ENCODE assay signal across 8 mouse cellular contexts in genomic region chr10:13473287-13473832, GRCm38 (mm10). TPM values are rescaled to one million over a fixed set of nuclear protein-coding genes. Genes with fewer than 3 reads are reported as not detected.
DNase-seq lines count a peak whose midpoint lies in the region; ATAC-seq and TF ChIP-seq lines count a peak whose summit lies in the region.

No protein-coding gene starts in this region.

- 11% methylated on average over 17 of the region's 17 CpGs for WGBS in lung, embryonic 16.5 days
- 11% methylated on average over 17 of the region's 17 CpGs for WGBS in embryonic facial prominence, embryonic 13.5 days
- WGBS in intestine, postnatal 0 days, result 15% methylated on average over 17 of the region's 17 CpGs
- WGBS in neural tube, embryonic 15.5 days, result 15% methylated on average over 17 of the region's 17 CpGs

- H3K9ac ChIP-seq in lung, embryonic 16.5 days (ENCODE audit: low read length), result peak overlapping the region; percentile 70
- peak overlapping the region; percentile 79 for H3K9ac ChIP-seq in embryonic facial prominence, embryonic 13.5 days
- H3K9ac ChIP-seq in intestine, postnatal 0 days (ENCODE audit: low read depth, low read length), result peak overlapping the region; percentile 81
- H3K9ac ChIP-seq in neural tube, embryonic 15.5 days (replicated peaks), result peak overlapping the region; percentile 66

- no peaks in the 10 kb centered on the region for H3K36me3 ChIP-seq in lung, embryonic 16.5 days (ENCODE audit: control insufficient read depth, insufficient read depth, low read length)
- no peaks in the 10 kb centered on the region for H3K36me3 ChIP-seq in embryonic facial prominence, embryonic 13.5 days
- no peaks in the 10 kb centered on the region for H3K36me3 ChIP-seq in intestine, postnatal 0 days (ENCODE audit: control insufficient read depth, insufficient read depth)
- H3K36me3 ChIP-seq in neural tube, embryonic 15.5 days, result no peaks in the 10 kb centered on the region

- H3K27ac ChIP-seq in lung, embryonic 16.5 days (ENCODE audit: low read length), result no peak overlapping the region
- H3K27ac ChIP-seq in embryonic facial prominence, embryonic 13.5 days, result no peak overlapping the region
- peak overlapping the region; percentile 88; the same call in 1 of the 2 replicates for H3K27ac ChIP-seq in intestine, postnatal 0 days (ENCODE audit: low read depth, low read length)
- H3K27ac ChIP-seq in neural tube, embryonic 15.5 days (replicated peaks), result no peak overlapping the region

- peak overlapping the region; percentile 65 for H3K4me3 ChIP-seq in lung, embryonic 16.5 days (ENCODE audit: low read length)
- peak overlapping the region; percentile 70 for H3K4me3 ChIP-seq in embryonic facial prominence, embryonic 13.5 days
- peak overlapping the region; percentile 63 for H3K4me3 ChIP-seq in intestine, postnatal 0 days (ENCODE audit: low read depth, low read length)
- H3K4me3 ChIP-seq in neural tube, embryonic 15.5 days (replicated peaks), result peak overlapping the region; percentile 71

- H3K27me3 ChIP-seq in lung, embryonic 16.5 days (ENCODE audit: control insufficient read depth, insufficient read depth, low read depth, low read length), result peaks cover 10% of the 10 kb centered on the region
- H3K27me3 ChIP-seq in embryonic facial prominence, embryonic 13.5 days, result peaks cover 51% of the 10 kb centered on the region
- no peaks in the 10 kb centered on the region for H3K27me3 ChIP-seq in intestine, postnatal 0 days (replicated peaks; ENCODE audit: control insufficient read depth, insufficient read depth, low read length)
- peaks cover 41% of the 10 kb centered on the region for H3K27me3 ChIP-seq in neural tube, embryonic 15.5 days (replicated peaks)

- H3K4me2 ChIP-seq in lung, embryonic 16.5 days (ENCODE audit: low read depth, low read length), result peak overlapping the region; percentile 93
- H3K4me2 ChIP-seq in embryonic facial prominence, embryonic 13.5 days, result peak overlapping the region; percentile 99
- peak overlapping the region; percentile 91 for H3K4me2 ChIP-seq in intestine, postnatal 0 days (replicated peaks; ENCODE audit: low read depth)
- H3K4me2 ChIP-seq in neural tube, embryonic 15.5 days, result peak overlapping the region; percentile 99

- TF ChIP-seq CTCF in intestine, postnatal 0 days (IDR thresholded peaks at IDR 0.05; ENCODE audit: low read depth), result no peak

- no peaks in the 10 kb centered on the region for H3K9me3 ChIP-seq in lung, embryonic 16.5 days (ENCODE audit: control insufficient read depth, low read length)
- H3K9me3 ChIP-seq in embryonic facial prominence, embryonic 13.5 days, result no peaks in the 10 kb centered on the region
- no peaks in the 10 kb centered on the region for H3K9me3 ChIP-seq in intestine, postnatal 0 days (ENCODE audit: control insufficient read depth)
- H3K9me3 ChIP-seq in neural tube, embryonic 15.5 days (replicated peaks), result no peaks in the 10 kb centered on the region

- peaks cover 9% of the 10 kb centered on the region for H3K4me1 ChIP-seq in lung, embryonic 16.5 days (replicated peaks; ENCODE audit: control insufficient read depth, insufficient read depth, low read length)
- H3K4me1 ChIP-seq in embryonic facial prominence, embryonic 13.5 days, result peaks cover 14% of the 10 kb centered on the region
- no peaks in the 10 kb centered on the region for H3K4me1 ChIP-seq in intestine, postnatal 0 days (replicated peaks; ENCODE audit: control insufficient read depth, insufficient read depth, low read length)
- peaks cover 15% of the 10 kb centered on the region for H3K4me1 ChIP-seq in neural tube, embryonic 15.5 days

- no peak for ATAC-seq in lung, embryonic 16.5 days (ENCODE audit: low read depth)
- ATAC-seq in embryonic facial prominence, embryonic 13.5 days (ENCODE audit: insufficient number of reproducible peaks, insufficient read depth, low FRiP score, low TSS enrichment, low read depth), result peak; percentile 8; the same call in 1 of the 2 replicates
- no peak for ATAC-seq in intestine, postnatal 0 days
- ATAC-seq in neural tube, embryonic 15.5 days (ENCODE audit: low FRiP score), result peak; percentile 1; the same call in 1 of the 2 replicates
- ATAC-seq in frontal cortex, adult (ENCODE audit: low TSS enrichment), result no peak

- no peak for DNase-seq in lung, postnatal 4 days
- no peak for DNase-seq in urinary bladder, postnatal 25 days (ENCODE audit: low spot score)
- DNase-seq in gastrocnemius, postnatal 10 days, result no peak

RNA-seq across cellular contexts. Expression of gene Phactr2, which starts 0.9 kb away (rescaled TPM):
- 19.7 and 22.3 TPM in 2 replicates for polyA plus RNA-seq in lung, embryonic 16.5 days (2015; fragmentation: Nextera tagmentation; extraction: Ambion mirVana)
- polyA plus RNA-seq in embryonic facial prominence, embryonic 13.5 days (2015; fragmentation: Nextera tagmentation; extraction: Ambion mirVana), result 22.9 and 24.9 TPM in 2 replicates
- 11.3 and 12.3 TPM in 2 replicates for polyA plus RNA-seq in intestine, postnatal 0 days (2015; fragmentation: Nextera tagmentation; extraction: Ambion mirVana)
- polyA plus RNA-seq in neural tube, embryonic 15.5 days (2015; fragmentation: Nextera tagmentation; extraction: Ambion mirVana), result 8.1 and 12.1 TPM in 2 replicates
- 10 to 100 TPM; 39.9 to 43.4 TPM for total RNA-seq in gastrocnemius, postnatal 10 days (2021)

RNA-seq across cellular contexts. Expression of gene Fuca2, which starts 26.0 kb away (rescaled TPM):
- 87.0 and 91.1 TPM in 2 replicates for polyA plus RNA-seq in lung, embryonic 16.5 days (2015; fragmentation: Nextera tagmentation; extraction: Ambion mirVana)
- 40.5 and 49.4 TPM in 2 replicates for polyA plus RNA-seq in embryonic facial prominence, embryonic 13.5 days (2015; fragmentation: Nextera tagmentation; extraction: Ambion mirVana)
- 1,219 and 1,230 TPM in 2 replicates for polyA plus RNA-seq in intestine, postnatal 0 days (2015; fragmentation: Nextera tagmentation; extraction: Ambion mirVana)
- 49.3 and 55.8 TPM in 2 replicates for polyA plus RNA-seq in neural tube, embryonic 15.5 days (2015; fragmentation: Nextera tagmentation; extraction: Ambion mirVana)
- 10 to 100 TPM; 15.2 to 15.7 TPM for total RNA-seq in gastrocnemius, postnatal 10 days (2021)

Comparison
In these comparisons a context has a peak if more than half of its experiments do, and no peak if none do; other contexts are left out.
1. ATAC-seq: peak in embryonic facial prominence, embryonic 13.5 days (single experiment) and neural tube, embryonic 15.5 days (single experiment); none in lung, embryonic 16.5 days (single experiment), intestine, postnatal 0 days (single experiment) and frontal cortex, adult (single experiment).
2. RNA of gene Fuca2, which starts 26.0 kb away (polyA plus RNA-seq): 1,219 to 1,230 TPM in intestine, postnatal 0 days; 87.0 to 91.1 TPM in lung, embryonic 16.5 days, 49.3 to 55.8 TPM in neural tube, embryonic 15.5 days and 40.5 to 49.4 TPM in embryonic facial prominence, embryonic 13.5 days; every median in the first group is over 10 times any median in the second.
3. Peak in every context shown above with its lines, with median percentiles within 50 percentile points of each other: H3K4me2 ChIP-seq, H3K4me3 ChIP-seq and H3K9ac ChIP-seq.